Mouse (Mus musculus) neural tube, embryonic 15.5 days (tissue): ENCODE measurements around the gene Clcnkb. TPM values are rescaled to one million over a fixed set of nuclear protein-coding genes. Genes with fewer than 3 reads are reported as not detected.

ENCODE experiments used
- ATAC-seq: fragments of 200-750 bp; cut with Nextera tagmentation; 2 replicates; pipeline ENCODE4 v1.8.0; 2017; ENCODE audit warnings: mild to moderate bottlenecking, moderate TSS enrichment, moderate library complexity; ENCODE audit not compliant: low FRiP score
- H3K27ac ChIP-seq: fragments of 300-500 bp; sonication (generic); replicated peaks from 2 replicates; pipeline ENCODE4 v1.5.1; 2015; ENCODE audit warnings: mild to moderate bottlenecking, inconsistent platforms
- H3K27me3 ChIP-seq: fragments of 300-500 bp; sonication (generic); replicated peaks from 2 replicates; pipeline ENCODE4 v1.6.1; 2015; ENCODE audit warnings: inconsistent platforms
- H3K36me3 ChIP-seq: fragments of 300-500 bp; sonication (generic); 2 replicates; pipeline ENCODE4 v1.6.1; 2015; ENCODE audit warnings: inconsistent platforms
- H3K4me1 ChIP-seq: fragments of 300-500 bp; sonication (generic); 2 replicates; pipeline ENCODE4 v1.6.1; 2015; ENCODE audit warnings: inconsistent platforms
- H3K4me2 ChIP-seq: fragments of 300-500 bp; sonication (generic); 2 replicates; pipeline ENCODE4 v1.6.1; 2015; ENCODE audit warnings: inconsistent platforms, mild to moderate bottlenecking, moderate library complexity
- H3K4me3 ChIP-seq: fragments of 300-500 bp; sonication (generic); replicated peaks from 2 replicates; pipeline ENCODE4 v1.5.1; 2015; ENCODE audit warnings: mild to moderate bottlenecking, inconsistent platforms
- H3K9ac ChIP-seq: fragments of 300-500 bp; sonication (generic); replicated peaks from 2 replicates; pipeline ENCODE4 v1.6.1; 2015; ENCODE audit warnings: mild to moderate bottlenecking, inconsistent platforms
- H3K9me3 ChIP-seq: fragments of 300-500 bp; sonication (generic); replicated peaks from 2 replicates; pipeline ENCODE4 v1.6.1; 2016; ENCODE audit warnings: inconsistent platforms
- WGBS: fragments of 180-500 bp; shearing (Covaris S2); methylation state at CpG from one replicate; pipeline ENCODE4 v1.1.7; 2015; ENCODE audit warnings: mixed read lengths; 5-methylcytosine and 5-hydroxymethylcytosine counted together
- polyA plus RNA-seq: library from polyadenylated mRNA; unstranded; fragments of >200 nt; fragmentation: Nextera tagmentation; extraction: Ambion mirVana; gene quantifications from 2 replicates; pipeline ENCODE4 v1.2.1, GENCODE M21; 2015

Clcnkb gene
- polyA plus RNA-seq, 1 experiment from 2014 or later, result 0.27 TPM

DNA sequence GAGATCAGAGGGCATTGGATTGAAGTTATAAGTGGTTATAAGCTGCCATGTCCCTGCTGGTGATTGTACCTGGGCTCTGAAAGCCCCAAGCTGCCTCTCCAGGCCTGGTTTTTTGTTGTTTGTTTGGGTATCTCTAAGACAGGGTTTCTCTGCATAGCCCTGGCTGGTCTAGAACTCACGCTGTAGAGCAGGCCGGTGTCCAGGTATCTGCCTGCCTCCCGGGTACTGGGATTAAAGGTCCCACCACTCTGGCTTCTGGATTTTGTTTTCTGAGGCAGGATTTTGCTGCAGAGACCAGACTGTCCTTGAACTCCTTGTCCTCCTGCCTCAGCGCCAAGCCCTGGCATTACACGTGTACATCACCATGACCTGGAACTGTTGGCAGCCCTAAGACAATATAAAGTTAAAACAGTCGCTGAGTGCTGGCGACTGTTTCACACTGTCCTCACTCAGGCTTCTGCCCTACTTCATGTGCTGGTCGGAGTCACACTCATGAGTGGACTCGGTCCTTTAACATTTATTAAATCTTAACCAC, 36.2 kb upstream of the Clcnkb start:
- ATAC-seq, result no peak
- peaks cover 58% of the 10 kb centered on the region for H3K36me3 ChIP-seq
- 96% methylated on average over 9 of the region's 9 CpGs for WGBS

DNA sequence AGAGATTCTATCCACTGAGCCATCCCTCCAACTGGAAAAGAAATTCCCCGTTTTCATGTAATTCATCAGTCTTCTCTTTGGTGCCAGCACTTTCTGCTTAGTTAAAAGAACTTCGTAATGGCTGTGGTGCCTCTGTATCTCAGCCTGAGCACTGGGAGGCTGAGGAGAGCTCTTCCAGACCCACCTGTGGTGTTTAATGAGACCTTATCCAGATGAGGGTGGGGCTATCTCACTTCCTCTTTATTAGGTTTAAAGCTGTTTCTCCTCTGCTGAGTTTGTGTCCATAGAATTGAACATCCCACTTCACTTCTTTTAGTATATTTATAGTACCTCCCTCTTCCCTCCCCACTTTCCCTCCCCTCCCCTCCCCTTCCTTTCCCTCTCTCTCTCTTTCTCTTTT, 35.4 kb upstream of the Clcnkb start:
- Histone ChIP-seq H3K4me2 (no peak overlapping the region), H3K4me3 (no peak overlapping the region), H3K27me3 (no peaks in the 10 kb centered on the region), H3K9me3 (no peaks in the 10 kb centered on the region), H3K27ac (no peak overlapping the region), H3K9ac (no peak overlapping the region), H3K4me1 (peaks cover 13% of the 10 kb centered on the region), H3K36me3 (peaks cover 61% of the 10 kb centered on the region)
- ATAC-seq, result no peak
- WGBS, result 87% methylated on average over 2 of the region's 2 CpGs

More for the DNA sequence above, 36.2 kb upstream of the Clcnkb start:
- Histone ChIP-seq H3K4me2 (no peak overlapping the region), H3K27me3 (no peaks in the 10 kb centered on the region), H3K4me3 (no peak overlapping the region), H3K27ac (no peak overlapping the region), H3K9ac (no peak overlapping the region), H3K4me1 (peaks cover 8% of the 10 kb centered on the region; the same call in 1 of the 2 replicates), H3K9me3 (no peaks in the 10 kb centered on the region)

DNA sequence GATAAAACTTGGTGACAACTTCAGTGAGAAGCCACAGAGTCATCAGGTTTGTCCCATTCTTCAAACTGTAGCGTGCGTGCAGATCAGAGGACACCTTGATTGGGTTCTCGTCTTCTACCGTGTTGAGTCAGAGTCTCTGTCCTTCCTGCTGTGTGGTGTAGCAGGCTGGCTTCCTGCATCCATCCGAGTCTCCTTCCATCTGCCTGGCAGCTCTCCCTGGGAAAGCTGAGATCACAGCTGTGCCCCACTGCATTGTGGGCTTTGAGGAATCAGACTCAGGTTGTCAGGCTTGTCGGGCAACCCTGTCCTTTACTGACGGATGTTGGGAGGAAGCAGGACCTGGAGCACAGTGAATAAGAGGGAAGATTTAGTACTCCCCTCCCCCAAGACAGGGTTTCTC, 30.4 kb upstream of the Clcnkb start:
- no peak overlapping the region for H3K4me2 ChIP-seq
- no peak overlapping the region for H3K27ac ChIP-seq
- H3K27me3 ChIP-seq, result no peaks in the 10 kb centered on the region
- H3K36me3 ChIP-seq, result peaks cover 40% of the 10 kb centered on the region
- no peak overlapping the region for H3K4me3 ChIP-seq
- ATAC-seq, result no peak
- peaks cover 24% of the 10 kb centered on the region for H3K4me1 ChIP-seq
- H3K9me3 ChIP-seq, result no peaks in the 10 kb centered on the region
- H3K9ac ChIP-seq, result no peak overlapping the region
- WGBS, result 69% methylated on average over 7 of the region's 7 CpGs

DNA sequence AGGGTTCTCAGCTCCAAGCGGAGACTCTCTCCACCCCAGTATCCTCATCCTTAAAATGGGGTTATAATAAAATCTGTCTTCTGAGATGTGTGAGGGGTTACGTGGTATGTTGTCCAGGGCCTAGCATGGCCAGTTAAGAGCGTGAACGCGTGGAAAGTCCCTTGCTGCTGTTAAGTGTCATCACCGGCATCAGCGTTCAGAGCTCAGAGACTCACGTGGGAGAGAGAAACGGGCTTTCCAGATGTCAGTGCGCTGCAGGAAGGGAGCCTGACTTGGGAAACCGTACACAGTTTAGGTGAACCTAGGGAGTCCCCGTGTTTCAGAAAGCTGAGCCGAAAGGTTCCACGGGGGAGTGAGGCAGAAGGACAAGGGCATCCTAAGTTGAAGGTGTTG, 29.5 kb upstream of the Clcnkb start:
- H3K9ac ChIP-seq, result peak overlapping the region; percentile 96
- no peaks in the 10 kb centered on the region for H3K9me3 ChIP-seq
- H3K36me3 ChIP-seq, result peaks cover 36% of the 10 kb centered on the region
- H3K4me3 ChIP-seq, result peak overlapping the region; percentile 100
- ATAC-seq, result 0 out of 2 replicates have a peak, but pooled peaks have one; percentile 1
- peaks cover 24% of the 10 kb centered on the region for H3K4me1 ChIP-seq
- H3K27me3 ChIP-seq, result no peaks in the 10 kb centered on the region
- WGBS, result 13% methylated on average over 14 of the region's 14 CpGs
- peak overlapping the region; percentile 87 for H3K27ac ChIP-seq
- peak overlapping the region; percentile 73 for H3K4me2 ChIP-seq

DNA sequence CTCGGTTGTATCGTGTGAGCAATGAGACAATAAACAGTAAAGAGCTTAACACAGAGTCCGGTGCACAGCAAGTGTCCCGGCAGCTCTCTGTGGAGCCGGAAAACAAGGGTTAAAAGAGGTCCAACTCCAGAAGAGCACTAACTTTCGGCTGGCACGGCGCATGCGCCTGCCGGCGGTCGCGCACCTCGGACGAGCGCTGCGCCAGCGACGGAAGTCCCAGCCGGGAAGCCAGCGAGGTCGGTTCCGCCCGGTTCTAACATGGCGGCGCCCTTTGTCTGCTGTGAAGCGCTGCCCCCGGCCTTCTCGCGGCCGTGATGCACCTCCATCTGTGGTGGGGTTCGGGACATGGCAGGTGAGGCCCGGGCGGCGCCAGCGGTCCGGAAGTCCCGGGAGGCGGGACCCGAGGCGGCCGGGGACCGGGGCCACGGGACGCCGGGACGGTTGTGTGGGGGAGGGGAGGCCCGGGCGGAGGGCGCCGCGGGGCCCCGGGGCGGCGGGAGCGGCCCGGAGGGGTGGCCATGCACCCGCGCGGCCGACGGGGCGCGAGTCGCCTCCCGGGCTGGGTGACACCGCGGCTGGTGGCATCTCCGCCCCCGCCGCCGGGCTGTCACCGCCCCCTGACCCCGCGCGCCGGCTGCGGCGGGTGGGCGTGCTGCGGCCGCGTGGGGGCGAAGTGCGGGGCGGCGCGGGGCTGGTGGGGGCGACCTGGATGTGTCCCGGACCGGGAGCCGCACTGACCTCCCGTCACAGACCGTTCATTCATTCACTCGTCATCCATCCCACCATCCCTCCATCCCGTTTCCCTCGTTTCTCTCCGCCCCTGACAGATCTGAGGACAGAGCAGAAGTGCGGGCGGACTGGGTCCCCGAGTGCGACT, 28.9 kb upstream of the Clcnkb start, which contains the start of gene Zbtb17:
Zbtb17 (plus strand) TSS at position 204 of the 877 bp plus-strand sequence.
- peak within 1 kb of the TSS; percentile 100 for H3K4me3 ChIP-seq
- WGBS, result under 1% methylated on average over 69 of the region's 102 CpGs
- peak within 1 kb of the TSS; percentile 96 for H3K9ac ChIP-seq
- peaks cover 24% of the 10 kb centered on the region for H3K4me1 ChIP-seq
- no peaks in the 10 kb centered on the region for H3K27me3 ChIP-seq
- peak; percentile 92 for ATAC-seq
- H3K9me3 ChIP-seq, result no peaks in the 10 kb centered on the region
- peak within 1 kb of the TSS; percentile 87 for H3K27ac ChIP-seq
- H3K4me2 ChIP-seq, result peak within 1 kb of the TSS; percentile 73
- peaks cover 31% of the 10 kb centered on the region for H3K36me3 ChIP-seq

DNA sequence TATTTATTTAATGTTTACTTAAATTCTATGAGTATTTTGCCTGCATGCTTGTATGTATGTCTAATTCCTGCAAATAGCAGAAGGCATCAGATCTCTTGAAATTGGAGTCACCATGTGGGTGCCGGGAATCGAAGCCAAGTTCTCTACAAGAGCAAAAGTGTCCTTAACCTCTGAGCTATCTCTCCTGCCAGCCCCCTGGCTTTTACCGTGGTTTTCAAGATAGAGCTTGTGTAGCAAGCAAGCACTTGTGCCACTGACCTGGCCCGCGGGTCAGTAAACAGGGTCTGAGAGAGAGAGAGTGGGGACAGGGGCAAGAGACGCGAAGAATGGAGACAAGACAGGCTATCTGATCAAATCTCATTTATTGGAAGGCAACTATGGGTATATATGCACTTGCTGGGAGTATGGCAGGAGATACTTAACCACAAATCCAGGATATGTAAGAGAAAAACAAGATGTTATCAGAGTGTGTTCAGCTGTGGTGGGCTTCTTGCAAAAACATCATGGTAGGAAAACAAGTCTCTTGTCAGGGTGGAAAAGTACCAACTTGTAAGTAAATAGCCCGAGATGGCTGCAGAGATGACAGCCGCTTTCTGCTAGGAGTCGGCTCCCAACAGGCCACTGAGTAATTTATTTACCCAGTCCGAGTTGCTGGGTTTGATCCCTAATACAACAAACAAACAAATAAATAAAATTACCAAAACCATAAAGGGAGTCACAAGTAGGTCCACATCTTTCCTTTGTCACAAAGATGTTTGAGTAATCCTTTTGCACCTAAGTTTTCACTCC, 28.0 kb upstream of the Clcnkb start:
- ATAC-seq, result no peak

DNA sequence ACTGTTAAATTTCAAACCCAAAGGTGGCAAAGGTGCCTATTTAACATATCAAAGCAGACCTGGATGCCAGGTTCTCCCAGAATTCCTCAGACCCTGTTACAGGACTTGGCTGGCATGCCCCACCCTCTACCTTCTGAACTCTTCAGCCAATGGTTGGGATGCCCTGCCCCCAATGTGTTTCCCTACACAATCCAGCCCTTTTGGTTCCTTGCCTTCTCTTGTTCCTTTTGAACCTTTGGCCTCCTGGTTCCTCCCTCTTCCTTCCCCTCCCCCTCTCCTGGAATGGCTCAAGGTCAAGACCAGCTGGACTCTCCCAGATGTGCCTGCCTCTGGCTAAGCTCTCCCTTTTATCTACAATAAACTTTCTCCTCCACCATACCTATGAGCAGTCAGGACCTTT, 25.1 kb upstream of the Clcnkb start:
- Histone ChIP-seq H3K27ac (no peak overlapping the region), H3K36me3 (no peaks in the 10 kb centered on the region), H3K9me3 (no peaks in the 10 kb centered on the region), H3K27me3 (no peaks in the 10 kb centered on the region), H3K4me1 (peaks cover 16% of the 10 kb centered on the region), H3K4me2 (no peak overlapping the region), H3K9ac (no peak overlapping the region), H3K4me3 (no peak overlapping the region)
- no peak for ATAC-seq

More for the DNA sequence above, 28.0 kb upstream of the Clcnkb start:
- Histone ChIP-seq H3K27me3 (no peaks in the 10 kb centered on the region), H3K36me3 (peaks cover 23% of the 10 kb centered on the region), H3K4me1 (peaks cover 24% of the 10 kb centered on the region), H3K4me3 (peak overlapping the region; percentile 100), H3K9ac (peak overlapping the region; percentile 96), H3K9me3 (no peaks in the 10 kb centered on the region), H3K27ac (no peak overlapping the region; the same call in 1 of the 2 replicates), H3K4me2 (peak overlapping the region; percentile 73)
- 52% methylated on average over 11 of the region's 11 CpGs for WGBS

DNA sequence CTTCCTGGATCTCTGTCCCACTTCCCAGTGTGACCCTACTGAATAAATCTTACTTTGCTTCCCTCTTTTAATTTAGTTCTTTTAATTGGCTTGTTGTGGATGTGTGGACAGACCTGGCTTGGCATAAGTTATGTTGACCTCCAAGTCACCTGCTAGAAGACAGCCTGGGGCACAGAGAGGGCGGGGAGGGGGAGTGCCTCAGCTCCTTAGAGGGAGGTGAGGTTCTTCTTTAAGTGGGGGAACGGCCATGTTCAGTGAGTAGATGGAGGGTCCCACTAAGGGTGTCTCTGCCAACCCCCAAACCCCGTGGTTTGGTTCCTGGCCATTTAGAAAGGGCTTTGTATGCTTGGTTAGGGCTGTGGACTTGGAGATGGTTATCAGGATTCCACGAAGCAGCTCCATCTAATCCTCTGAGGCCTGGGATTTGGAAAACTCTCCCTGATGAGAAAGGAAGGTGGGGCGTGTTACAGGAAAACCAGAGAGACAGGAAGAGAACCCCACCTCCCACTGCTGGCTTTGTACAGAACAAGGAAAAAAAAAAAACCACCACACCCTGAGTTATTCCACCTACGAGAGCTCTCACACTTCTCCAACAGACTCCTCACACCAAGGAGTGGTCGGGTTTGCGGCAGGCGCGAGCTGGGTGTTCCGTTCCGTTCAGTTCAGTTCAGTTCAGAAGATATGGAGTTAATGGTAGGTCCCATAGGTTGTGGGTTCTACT, 23.4 kb upstream of the Clcnkb start:
- 86% methylated on average over 12 of the region's 12 CpGs for WGBS
- no peaks in the 10 kb centered on the region for H3K36me3 ChIP-seq
- no peak overlapping the region for H3K4me2 ChIP-seq
- no peak for ATAC-seq
- H3K9ac ChIP-seq, result no peak overlapping the region
- H3K9me3 ChIP-seq, result no peaks in the 10 kb centered on the region
- H3K4me3 ChIP-seq, result no peak overlapping the region
- H3K4me1 ChIP-seq, result peaks cover 7% of the 10 kb centered on the region
- no peak overlapping the region for H3K27ac ChIP-seq
- H3K27me3 ChIP-seq, result no peaks in the 10 kb centered on the region

DNA sequence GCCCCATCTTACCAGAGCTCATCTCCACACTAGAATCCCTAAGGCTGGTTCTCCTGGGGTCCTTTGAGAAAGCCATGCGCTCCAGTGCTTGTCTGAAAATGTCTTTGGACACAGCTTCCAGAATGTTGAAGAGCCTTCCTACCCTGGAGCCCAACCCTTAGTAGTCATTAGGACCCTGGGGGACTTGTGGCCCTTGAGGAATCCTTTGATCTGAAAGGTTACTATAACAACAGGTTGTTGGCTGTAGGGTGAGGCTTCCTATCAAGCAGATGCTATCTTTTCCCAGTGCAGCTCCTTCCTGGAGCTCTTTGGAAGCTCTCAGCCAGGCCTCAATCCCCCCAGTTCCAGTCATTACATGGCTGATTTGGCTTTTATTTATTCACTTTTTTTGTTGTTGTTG, 20.2 kb upstream of the Clcnkb start, which contains the start of gene Srarp:
Srarp (minus strand) TSS at position 132 of the 400 bp plus-strand sequence.
- Histone ChIP-seq H3K4me3 (no peak within 1 kb of the TSS), H3K36me3 (no peaks in the 10 kb centered on the region), H3K4me1 (no peaks in the 10 kb centered on the region), H3K27ac (no peak within 1 kb of the TSS), H3K27me3 (no peaks in the 10 kb centered on the region), H3K4me2 (no peak within 1 kb of the TSS), H3K9ac (no peak within 1 kb of the TSS), H3K9me3 (no peaks in the 10 kb centered on the region)
- no peak for ATAC-seq
- WGBS, result 85% methylated on average over 1 of the region's 1 CpGs

DNA sequence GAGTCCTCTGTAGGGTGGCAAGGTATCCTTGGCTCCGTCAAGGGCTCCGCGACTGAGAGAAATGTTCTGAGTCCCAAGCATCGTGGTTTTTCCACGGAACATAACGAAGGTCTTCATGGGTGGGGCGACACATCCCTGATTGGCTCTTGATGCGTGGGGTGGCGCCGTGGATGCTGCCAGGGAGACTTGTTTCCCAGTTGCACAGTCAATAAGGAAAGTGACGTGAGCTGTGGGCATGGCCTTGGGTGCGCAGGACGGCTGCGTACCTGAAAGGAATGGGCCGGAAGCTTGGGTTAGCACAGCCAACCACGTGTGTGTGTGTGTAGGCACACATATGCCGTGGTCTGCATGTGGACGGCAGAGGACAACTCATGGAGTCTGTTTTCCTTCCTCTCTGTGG, 17.4 kb upstream of the Clcnkb start:
- no peak overlapping the region for H3K9ac ChIP-seq
- H3K4me1 ChIP-seq, result no peaks in the 10 kb centered on the region
- H3K4me2 ChIP-seq, result no peak overlapping the region
- no peaks in the 10 kb centered on the region for H3K9me3 ChIP-seq
- no peaks in the 10 kb centered on the region for H3K36me3 ChIP-seq
- 84% methylated on average over 18 of the region's 18 CpGs for WGBS
- no peak overlapping the region for H3K4me3 ChIP-seq
- no peak for ATAC-seq
- H3K27ac ChIP-seq, result no peak overlapping the region
- no peaks in the 10 kb centered on the region for H3K27me3 ChIP-seq

DNA sequence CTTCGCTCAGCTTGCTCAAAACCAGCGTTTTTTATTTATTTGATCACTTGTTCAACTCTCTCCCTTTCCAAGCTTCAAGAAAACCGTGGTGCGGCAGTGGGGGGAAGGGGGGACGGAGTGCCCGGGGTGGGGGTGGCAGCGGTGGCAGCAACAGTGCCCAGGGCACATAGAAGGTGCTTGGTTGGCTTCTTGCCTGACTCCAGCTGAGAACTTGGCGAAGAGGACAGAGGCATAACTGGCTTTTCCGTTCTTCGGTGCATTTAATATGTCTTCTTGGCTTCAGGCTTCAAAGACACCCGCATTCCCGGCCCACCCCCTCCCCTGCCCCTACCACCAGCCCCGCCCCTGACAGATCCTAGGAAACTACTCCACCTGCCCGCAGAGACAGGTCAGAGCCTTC, 16.9 kb upstream of the Clcnkb start:
- Histone ChIP-seq H3K4me3 (no peak overlapping the region), H3K36me3 (no peaks in the 10 kb centered on the region), H3K9me3 (no peaks in the 10 kb centered on the region), H3K4me2 (no peak overlapping the region), H3K9ac (no peak overlapping the region), H3K4me1 (no peaks in the 10 kb centered on the region), H3K27ac (no peak overlapping the region), H3K27me3 (no peaks in the 10 kb centered on the region)
- ATAC-seq, result no peak
- WGBS, result 58% methylated on average over 14 of the region's 14 CpGs
